Mouse (Mus musculus): Measurements from ENCODE around the gene Chd2. TPM values are rescaled to one million over a fixed set of nuclear protein-coding genes. Genes with fewer than 3 reads are reported as not detected.

Gene Chd2
- polyA plus RNA-seq, 1 experiment, result 5.8 TPM

GRCm38 (mm10) chr7:73540202-73541078, 1.2 kb downstream of the Chd2 start:
- H3K4me3 ChIP-seq (ENCODE audit: insufficient read depth, poor library complexity, severe bottlenecking), result peak overlapping the region; percentile 38
- H3K27me3 ChIP-seq (ENCODE audit: control insufficient read depth, insufficient read depth, insufficient read length), result no peaks in the 10 kb centered on the region
- peaks cover 42% of the 10 kb centered on the region for H3K36me3 ChIP-seq (ENCODE audit: control insufficient read depth, insufficient read depth)
- H3ac ChIP-seq (ENCODE audit: control insufficient read depth, insufficient read length, low read depth), result peak overlapping the region; percentile 40
- peaks cover 92% of the 10 kb centered on the region for H3K79me3 ChIP-seq (ENCODE audit: low read depth)
- TF ChIP-seq USF1 (IDR thresholded peaks at IDR 0.05; ENCODE audit: low read depth) (no peak), MYOG (IDR thresholded peaks at IDR 0.05; ENCODE audit: control insufficient read depth, extremely low read depth, insufficient read length) (no peak), FOSL1 (IDR thresholded peaks at IDR 0.05; ENCODE audit: insufficient read depth, low read length, poor library complexity, severe bottlenecking) (no peak), MYOD1 (IDR thresholded peaks at IDR 0.05; ENCODE audit: control insufficient read depth, insufficient read length, low read depth) (no peak), CEBPB (IDR thresholded peaks at IDR 0.05; ENCODE audit: low read depth) (no peak), MAX (IDR thresholded peaks at IDR 0.05) (no peak), CTCF (IDR thresholded peaks at IDR 0.05; ENCODE audit: control insufficient read depth, insufficient read depth, insufficient read length) (no peak)
- H3K79me2 ChIP-seq (ENCODE audit: control insufficient read depth, insufficient read depth), result peaks cover 98% of the 10 kb centered on the region

- Histone ChIP-seq H3K27me3 (ENCODE audit: control insufficient read depth, insufficient read depth, insufficient read length) (no peaks in the 10 kb centered on the region), H3K79me3 (ENCODE audit: low read depth) (peaks cover 91% of the 10 kb centered on the region), H3K36me3 (ENCODE audit: control insufficient read depth, insufficient read depth) (peaks cover 38% of the 10 kb centered on the region), H3K79me2 (ENCODE audit: control insufficient read depth, insufficient read depth) (peaks cover 98% of the 10 kb centered on the region), H3ac (ENCODE audit: control insufficient read depth, insufficient read length, low read depth) (peak overlapping the region; percentile 12), H3K4me3 (ENCODE audit: insufficient read depth, poor library complexity, severe bottlenecking) (peak overlapping the region; percentile 38)
- no peak for TF ChIP-seq FOSL1 (IDR thresholded peaks at IDR 0.05; ENCODE audit: insufficient read depth, low read length, poor library complexity, severe bottlenecking)
- no peak for TF ChIP-seq MAX (IDR thresholded peaks at IDR 0.05)
Measured at GRCm38 (mm10) chr7:73539116-73539682, 2.4 kb downstream of the Chd2 start.

GRCm38 (mm10) chr7:73538424-73539079, 3.1 kb downstream of the Chd2 start:
- Histone ChIP-seq H3ac (ENCODE audit: control insufficient read depth, insufficient read length, low read depth) (no peak overlapping the region), H3K4me3 (ENCODE audit: insufficient read depth, poor library complexity, severe bottlenecking) (peak overlapping the region; percentile 38), H3K36me3 (ENCODE audit: control insufficient read depth, insufficient read depth) (peaks cover 33% of the 10 kb centered on the region), H3K79me2 (ENCODE audit: control insufficient read depth, insufficient read depth) (peaks cover 98% of the 10 kb centered on the region), H3K79me3 (ENCODE audit: low read depth) (peaks cover 91% of the 10 kb centered on the region), H3K27me3 (ENCODE audit: control insufficient read depth, insufficient read depth, insufficient read length) (no peaks in the 10 kb centered on the region)
- TF ChIP-seq CTCF (IDR thresholded peaks at IDR 0.05; ENCODE audit: control insufficient read depth, insufficient read depth, insufficient read length), result no peak
- no peak for TF ChIP-seq MYOD1 (IDR thresholded peaks at IDR 0.05; ENCODE audit: control insufficient read depth, insufficient read length, low read depth)
- no peak for TF ChIP-seq USF1 (IDR thresholded peaks at IDR 0.05; ENCODE audit: low read depth)
- TF ChIP-seq FOSL1 (IDR thresholded peaks at IDR 0.05; ENCODE audit: insufficient read depth, low read length, poor library complexity, severe bottlenecking), result no peak
- no peak for TF ChIP-seq MAX (IDR thresholded peaks at IDR 0.05)
- no peak for TF ChIP-seq MYOG (IDR thresholded peaks at IDR 0.05; ENCODE audit: control insufficient read depth, extremely low read depth, insufficient read length)
- TF ChIP-seq CEBPB (IDR thresholded peaks at IDR 0.05; ENCODE audit: low read depth), result no peak

GRCm38 (mm10) chr7:73537634-73538423, 3.8 kb downstream of the Chd2 start:
- H3ac ChIP-seq (ENCODE audit: control insufficient read depth, insufficient read length, low read depth), result peak overlapping the region; percentile 64
- H3K79me2 ChIP-seq (ENCODE audit: control insufficient read depth, insufficient read depth), result peaks cover 98% of the 10 kb centered on the region
- H3K79me3 ChIP-seq (ENCODE audit: low read depth), result peaks cover 91% of the 10 kb centered on the region
- H3K36me3 ChIP-seq (ENCODE audit: control insufficient read depth, insufficient read depth), result peaks cover 27% of the 10 kb centered on the region
- no peaks in the 10 kb centered on the region for H3K27me3 ChIP-seq (ENCODE audit: control insufficient read depth, insufficient read depth, insufficient read length)
- TF ChIP-seq MAX (IDR thresholded peaks at IDR 0.05), result peak; percentile 66
- no peak for TF ChIP-seq MYOG (IDR thresholded peaks at IDR 0.05; ENCODE audit: control insufficient read depth, extremely low read depth, insufficient read length)
- peak overlapping the region; percentile 33 for H3K4me3 ChIP-seq (ENCODE audit: insufficient read depth, poor library complexity, severe bottlenecking)

GRCm38 (mm10) chr7:73537228-73537627, 4.4 kb downstream of the Chd2 start:
- Histone ChIP-seq H3K79me2 (ENCODE audit: control insufficient read depth, insufficient read depth) (peaks cover 98% of the 10 kb centered on the region), H3K27me3 (ENCODE audit: control insufficient read depth, insufficient read depth, insufficient read length) (no peaks in the 10 kb centered on the region)

More at GRCm38 (mm10) chr7:73537228-73537627, 4.4 kb downstream of the Chd2 start:
- Histone ChIP-seq H3K36me3 (ENCODE audit: control insufficient read depth, insufficient read depth) (peaks cover 24% of the 10 kb centered on the region), H3ac (ENCODE audit: control insufficient read depth, insufficient read length, low read depth) (peak overlapping the region; percentile 45), H3K79me3 (ENCODE audit: low read depth) (peaks cover 89% of the 10 kb centered on the region), H3K4me3 (ENCODE audit: insufficient read depth, poor library complexity, severe bottlenecking) (peak overlapping the region; percentile 31)
- no peak for TF ChIP-seq MYOG (IDR thresholded peaks at IDR 0.05; ENCODE audit: control insufficient read depth, extremely low read depth, insufficient read length)
- TF ChIP-seq USF1 (IDR thresholded peaks at IDR 0.05; ENCODE audit: low read depth), result no peak
- no peak for TF ChIP-seq CTCF (IDR thresholded peaks at IDR 0.05; ENCODE audit: control insufficient read depth, insufficient read depth, insufficient read length)
- no peak for TF ChIP-seq MYOD1 (IDR thresholded peaks at IDR 0.05; ENCODE audit: control insufficient read depth, insufficient read length, low read depth)
- no peak for TF ChIP-seq FOSL1 (IDR thresholded peaks at IDR 0.05; ENCODE audit: insufficient read depth, low read length, poor library complexity, severe bottlenecking)
- no peak for TF ChIP-seq MAX (IDR thresholded peaks at IDR 0.05)
- TF ChIP-seq CEBPB (IDR thresholded peaks at IDR 0.05; ENCODE audit: low read depth), result no peak
